Mouse (Mus musculus): ENCODE data around the gene Vmn1r212.
"Not testable (repeated sequence)": the region's sequence is repeated elsewhere in the genome, so short reads cannot be mapped to it uniquely, and the experiment has no call there.

Vmn1r212 gene

DNA sequence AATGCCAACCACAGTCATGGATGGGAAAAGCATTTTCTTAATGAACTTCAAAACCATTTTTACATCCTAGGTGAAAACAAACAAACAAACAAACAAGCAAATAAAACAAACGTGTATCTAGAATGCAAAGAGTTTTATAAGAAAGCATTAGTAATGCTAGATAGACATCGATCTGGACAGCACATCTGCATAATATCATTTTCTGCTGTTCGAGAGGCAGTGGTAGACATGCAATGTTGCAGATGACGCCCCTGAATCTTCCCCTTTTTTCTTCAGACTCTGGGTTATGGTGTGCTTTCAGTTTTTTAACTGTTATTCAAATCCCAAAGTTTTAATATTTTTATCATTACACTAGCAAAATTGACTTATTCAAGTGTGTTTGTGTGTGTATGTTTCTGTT, at the start of gene Vmn1r212:
Gene Vmn1r212 (minus strand): TSS at position 101 of the 400 bp plus-strand sequence.
- DNase-seq (ENCODE audit: low spot score in 2 of 2): no peak

DNA sequence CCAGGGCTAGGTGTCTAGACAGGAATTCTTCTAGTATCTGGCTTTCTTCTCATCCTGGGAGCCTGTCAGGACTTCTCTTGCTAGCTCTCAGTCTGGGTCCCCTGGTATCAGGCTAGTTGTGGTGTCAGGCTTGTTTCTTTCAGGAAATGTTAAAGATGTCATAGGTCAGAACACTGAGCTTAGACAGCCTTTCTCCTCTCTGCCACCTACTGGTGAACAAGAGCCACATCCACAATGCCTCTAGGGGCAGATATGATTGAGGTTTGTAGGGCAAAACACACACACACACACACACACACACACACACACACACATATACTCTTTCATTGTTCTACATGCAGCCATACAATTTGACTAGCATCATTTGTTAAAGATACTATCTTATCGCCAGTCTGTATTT, 4.7 kb downstream of the Vmn1r212 start:
- DNase-seq (ENCODE audit: low spot score in 2 of 2): no peak

DNA sequence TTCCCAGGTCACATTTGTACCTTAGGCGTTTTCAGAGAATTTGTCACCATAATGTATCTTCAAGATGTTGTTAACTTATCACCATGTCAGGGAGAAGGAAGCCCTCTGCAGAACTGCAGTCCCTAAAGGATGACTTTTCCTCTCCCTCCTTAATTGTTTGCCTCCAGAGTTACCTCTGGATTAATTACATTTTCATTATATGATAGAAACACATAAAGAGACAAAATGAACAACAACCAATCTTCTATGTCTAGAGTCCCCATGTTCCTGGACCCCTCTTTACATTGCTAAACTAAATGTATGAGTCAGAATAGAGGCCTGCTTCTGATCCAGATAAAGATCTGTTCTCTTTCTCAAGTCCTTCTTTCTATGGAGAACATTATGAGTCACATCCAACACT, 26.5 kb downstream of the Vmn1r212 start, which contains the start of gene Vmn1r211:
Gene Vmn1r211 (minus strand): TSS at position 101 of the 400 bp plus-strand sequence.
- no peak for DNase-seq (ENCODE audit: low spot score in 2 of 2)

DNA sequence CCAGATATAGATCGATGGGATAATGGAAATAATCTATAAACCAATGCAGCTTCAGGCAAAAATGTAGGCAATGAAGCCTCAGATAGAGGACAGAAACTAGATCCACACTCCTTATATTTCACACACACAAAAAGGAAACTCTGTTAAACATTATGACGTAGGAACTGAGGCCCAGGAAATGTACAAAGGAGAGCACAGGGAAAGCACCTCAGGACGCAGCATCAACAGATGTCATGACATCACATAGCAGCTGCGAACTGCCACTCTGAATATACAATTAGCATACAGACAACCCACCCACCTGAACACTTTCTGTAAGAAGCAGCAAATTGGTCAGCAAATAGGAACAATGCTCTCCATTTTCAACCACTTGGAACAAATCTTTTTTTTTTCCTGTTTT, 29.2 kb downstream of the Vmn1r212 start:
- DNase-seq (ENCODE audit: low spot score in 2 of 2): no peak

DNA sequence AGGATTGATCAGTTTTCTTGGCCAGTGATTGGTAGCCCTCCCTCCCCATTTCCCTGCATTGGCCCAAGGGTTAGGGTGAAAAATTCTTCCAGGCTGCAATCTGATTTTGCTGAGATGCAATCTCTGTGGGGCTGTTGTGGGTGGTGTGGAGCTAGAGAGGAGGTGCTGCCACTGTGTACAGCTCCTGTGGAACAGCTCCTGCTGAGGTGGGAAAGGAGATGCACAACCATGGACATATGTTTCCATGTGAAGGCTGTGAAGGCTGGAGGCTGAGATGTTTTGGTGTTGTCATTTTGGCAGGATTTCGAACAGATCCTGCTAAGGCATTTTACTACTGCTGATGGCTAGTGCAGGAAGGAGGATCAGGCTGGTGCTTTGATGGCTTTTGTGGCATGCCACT, 37.2 kb downstream of the Vmn1r212 start:
- DNase-seq (ENCODE audit: low spot score in 2 of 2): no peak

DNA sequence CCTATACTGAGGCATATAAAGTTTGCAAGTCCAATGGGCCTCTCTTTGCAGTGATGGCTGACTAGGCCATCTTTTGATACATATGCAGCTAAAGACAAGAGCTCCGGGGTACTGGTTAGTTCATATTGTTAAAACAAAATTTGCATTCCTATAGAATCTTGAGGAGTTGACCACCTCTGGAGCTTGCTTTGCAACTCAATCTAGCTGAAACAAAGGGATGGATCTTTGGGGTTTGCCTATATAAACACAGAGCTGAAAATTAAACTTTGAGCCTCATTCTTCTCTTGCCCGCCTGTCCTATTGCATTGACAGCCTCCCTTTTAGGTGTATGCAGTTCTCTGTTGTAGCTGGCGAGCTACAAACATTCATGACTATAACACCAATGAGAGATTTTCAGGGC, 39.7 kb downstream of the Vmn1r212 start:
- not testable (repeated sequence) for DNase-seq (ENCODE audit: low spot score in 2 of 2)
